Mouse (Mus musculus) spleen, adult 10 weeks (tissue): ENCODE results near the gene Zfp612. TPM values are rescaled to one million over a fixed set of nuclear protein-coding genes. Genes with fewer than 3 reads are reported as not detected.

Source experiments
- polyA plus RNA-seq: library from polyadenylated mRNA; stranded (reverse); fragments of 350-450 nt; fragmentation: Illumina TruSeq; extraction: RNeasy Lipid Tissue Mini Kit (QIAGEN cat#74804); gene quantifications from one replicate; pipeline ENCODE4 v1.2.3, GENCODE M21; 2015; ENCODE audit warnings: low replicate concordance; ENCODE audit not compliant: insufficient read depth

Zfp612 gene
- polyA plus RNA-seq = 0.61 TPM

GRCm38 (mm10) chr8:110079282-110080221, at the start of gene Zfp612:
Zfp612 (plus strand) TSS chr8:110079746.

DNA sequence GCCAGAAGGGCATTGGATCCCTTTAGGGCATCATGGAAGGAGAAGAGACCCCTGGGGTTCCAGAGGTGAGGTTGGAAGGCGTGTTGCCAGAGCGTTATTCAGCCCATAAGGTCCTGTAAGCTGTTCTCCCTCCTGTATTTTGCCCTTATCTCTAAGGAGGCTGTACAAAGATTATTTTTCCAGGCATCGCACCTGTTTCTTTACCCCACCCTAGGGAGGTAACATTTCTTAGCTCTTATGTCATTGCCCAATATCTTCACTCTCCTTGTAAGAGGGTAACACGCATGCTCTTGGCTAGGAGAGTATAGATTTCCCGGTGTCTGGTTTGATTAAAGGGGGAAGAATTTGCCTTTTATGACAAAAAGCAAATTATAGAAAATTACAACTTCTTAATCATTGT, 39.9 kb upstream of the Zfp612 start, which contains the start of gene Chst4:
Gene Chst4, minus strand, starts transcription at position 82 of the 400 bp plus-strand sequence.

DNA sequence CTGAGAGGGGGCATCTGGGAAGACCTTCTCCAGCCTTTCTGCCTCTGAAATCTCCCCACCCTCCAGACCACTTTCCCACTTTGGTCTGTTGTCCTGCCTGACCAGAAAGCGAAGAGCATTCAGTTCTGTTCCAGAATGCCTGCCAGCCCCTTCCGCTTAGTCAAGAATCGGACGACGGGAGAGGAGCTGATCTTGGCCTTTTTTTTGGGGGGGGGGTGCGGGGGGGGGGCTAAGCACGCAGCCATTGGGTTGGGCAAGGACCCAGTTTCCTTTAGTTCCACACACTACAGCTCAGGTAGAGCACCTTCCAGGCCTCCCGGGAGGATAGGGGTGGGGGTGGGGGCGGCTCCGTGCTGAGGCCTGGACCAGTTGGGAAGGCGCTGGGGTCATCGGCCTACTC, 21.4 kb downstream of the Zfp612 start, which contains the start of gene Gm21964:
Gene Gm21964, plus strand, starts transcription at position 301 of the 400 bp plus-strand sequence.

GRCm38 (mm10) chr8:110102653-110103052, 23.1 kb downstream of the Zfp612 start, which contains the start of gene Gm17720:
Gm17720 (minus strand) TSS chr8:110102753.

Other genes starting within 250 kb of the Zfp612 start
- 11.9 TPM for gene Phlpp2, start 211.2 kb upstream of the Zfp612 start, polyA plus RNA-seq
- gene Marveld3, start 117.5 kb upstream of the Zfp612 start, polyA plus RNA-seq = not detected
- not detected for gene Tat, start 89.3 kb upstream of the Zfp612 start, polyA plus RNA-seq
- 0.30 TPM for gene Chst4, start 40.0 kb upstream of the Zfp612 start, polyA plus RNA-seq
- not detected for gene Gm21964, start 21.5 kb downstream of the Zfp612 start, polyA plus RNA-seq
- not detected for gene Gm17720, start 23.0 kb downstream of the Zfp612 start, polyA plus RNA-seq
- gene Calb2, start 88.5 kb downstream of the Zfp612 start, polyA plus RNA-seq = not detected
- 7.0 TPM for gene Cmtr2, start 135.9 kb downstream of the Zfp612 start, polyA plus RNA-seq
- gene Hydin, start 187.2 kb downstream of the Zfp612 start, polyA plus RNA-seq = 0.04 TPM